Mouse (Mus musculus) neural tube, embryonic 12.5 days (tissue): ENCODE measurements around the gene Gm17655. TPM values are rescaled to one million over a fixed set of nuclear protein-coding genes. Genes with fewer than 3 reads are reported as not detected.

Experiments used
- ATAC-seq: fragments of 200-750 bp; cut with Nextera tagmentation; 2 replicates; pipeline ENCODE4 v1.8.0; 2017; ENCODE audit warnings: low read depth, mild to moderate bottlenecking, moderate TSS enrichment, moderate library complexity; ENCODE audit not compliant: low FRiP score
- H3K27ac ChIP-seq: fragments of 300-500 bp; sonication (generic); 2 replicates; pipeline ENCODE4 v1.5.1; 2016
- H3K27me3 ChIP-seq: fragments of 300-500 bp; sonication (generic); replicated peaks from 2 replicates; pipeline ENCODE4 v1.6.1; 2016; ENCODE audit warnings: mild to moderate bottlenecking
- H3K36me3 ChIP-seq: fragments of 300-500 bp; sonication (generic); 2 replicates; pipeline ENCODE4 v1.6.1; 2016; ENCODE audit warnings: mild to moderate bottlenecking
- H3K4me1 ChIP-seq: fragments of 300-500 bp; sonication (generic); 2 replicates; pipeline ENCODE4 v1.6.1; 2016
- H3K4me2 ChIP-seq: fragments of 300-500 bp; sonication (generic); replicated peaks from 2 replicates; pipeline ENCODE4 v1.6.1; 2016; ENCODE audit warnings: mild to moderate bottlenecking
- H3K4me3 ChIP-seq: fragments of 300-500 bp; sonication (generic); 2 replicates; pipeline ENCODE4 v1.5.1; 2016
- H3K9ac ChIP-seq: fragments of 300-500 bp; sonication (generic); 2 replicates; pipeline ENCODE4 v1.6.1; 2016; ENCODE audit warnings: mild to moderate bottlenecking
- H3K9me3 ChIP-seq: fragments of 300-500 bp; sonication (generic); 2 replicates; pipeline ENCODE4 v1.6.1; 2016; ENCODE audit warnings: mild to moderate bottlenecking
- WGBS: fragments of 180-500 bp; shearing (Covaris S2); methylation state at CpG from one replicate; pipeline ENCODE4 v1.1.7; 2016; 5-methylcytosine and 5-hydroxymethylcytosine counted together
- polyA plus RNA-seq: library from polyadenylated mRNA; unstranded; fragments of >200 nt; fragmentation: Nextera tagmentation; extraction: Ambion mirVana; gene quantifications from 2 replicates; pipeline ENCODE4 v1.2.1, GENCODE M21; 2016

The Gm17655 gene
- polyA plus RNA-seq, 1 experiment from 2014 or later: 5.2 TPM

GRCm38 (mm10) chr5:110101716-110102347 is 29.5 kb upstream of the Gm17655 start:
- ATAC-seq: peak; percentile 26

GRCm38 (mm10) chr5:110100921-110101631 is 28.8 kb upstream of the Gm17655 start:
- 0 out of 2 replicates have a peak overlapping the region, but pooled peaks have one; percentile 29 for H3K9ac ChIP-seq
- ATAC-seq: peak; percentile 32
- 1% methylated on average over 37 of the region's 37 CpGs for WGBS
- H3K27ac ChIP-seq: no peak overlapping the region
- H3K4me3 ChIP-seq: peak overlapping the region; percentile 23
- H3K36me3 ChIP-seq: peaks cover 34% of the 10 kb centered on the region
- peaks cover 5% of the 10 kb centered on the region; the same call in 1 of the 2 replicates for H3K27me3 ChIP-seq
- no peaks in the 10 kb centered on the region for H3K9me3 ChIP-seq
- H3K4me1 ChIP-seq: peaks cover 24% of the 10 kb centered on the region
- H3K4me2 ChIP-seq: peak overlapping the region; percentile 64

More at GRCm38 (mm10) chr5:110101716-110102347, 29.5 kb upstream of the Gm17655 start:
- Histone ChIP-seq H3K27ac (no peak overlapping the region), H3K4me2 (peak overlapping the region; percentile 64), H3K27me3 (peaks cover 5% of the 10 kb centered on the region; the same call in 1 of the 2 replicates), H3K4me1 (peaks cover 32% of the 10 kb centered on the region), H3K9me3 (no peaks in the 10 kb centered on the region), H3K36me3 (peaks cover 38% of the 10 kb centered on the region), H3K4me3 (peak overlapping the region; percentile 23), H3K9ac (0 out of 2 replicates have a peak overlapping the region, but pooled peaks have one; percentile 29)
- 24% methylated on average over 34 of the region's 34 CpGs for WGBS

- peaks cover 5% of the 10 kb centered on the region; the same call in 1 of the 2 replicates for H3K27me3 ChIP-seq
- H3K9ac ChIP-seq: no peak within 1 kb of the TSS
- 6% methylated on average over 25 of the region's 25 CpGs for WGBS
- no peak within 1 kb of the TSS for H3K27ac ChIP-seq
- peaks cover 21% of the 10 kb centered on the region for H3K4me1 ChIP-seq
- H3K4me2 ChIP-seq: peak within 1 kb of the TSS; percentile 64
- H3K36me3 ChIP-seq: peaks cover 22% of the 10 kb centered on the region
- no peaks in the 10 kb centered on the region for H3K9me3 ChIP-seq
- ATAC-seq: peak; percentile 6; the same call in 1 of the 2 replicates
- H3K4me3 ChIP-seq: peak within 1 kb of the TSS; percentile 23; the same call in 1 of the 2 replicates
These were observed 27.6 kb upstream of the Gm17655 start, which contains the start of gene Plcxd1 for GRCm38 (mm10) chr5:110099656-110100580. Gene Plcxd1 (plus strand): TSS chr5:110099969.

- Histone ChIP-seq H3K4me2 (no peak overlapping the region), H3K4me1 (peaks cover 21% of the 10 kb centered on the region), H3K36me3 (peaks cover 14% of the 10 kb centered on the region), H3K9ac (no peak overlapping the region), H3K4me3 (no peak overlapping the region), H3K27me3 (peaks cover 5% of the 10 kb centered on the region; the same call in 1 of the 2 replicates), H3K27ac (no peak overlapping the region), H3K9me3 (no peaks in the 10 kb centered on the region)
- 26% methylated on average over 1 of the region's 1 CpGs for WGBS
- ATAC-seq: no peak
These were observed 26.7 kb upstream of the Gm17655 start for GRCm38 (mm10) chr5:110098991-110099477.

- peak overlapping the region; percentile 66; the same call in 1 of the 2 replicates for H3K9ac ChIP-seq
- peak; percentile 43 for ATAC-seq
- no peak overlapping the region for H3K27ac ChIP-seq
- no peaks in the 10 kb centered on the region for H3K36me3 ChIP-seq
- no peaks in the 10 kb centered on the region for H3K4me1 ChIP-seq
- peak overlapping the region; percentile 77 for H3K4me2 ChIP-seq
- H3K9me3 ChIP-seq: no peaks in the 10 kb centered on the region
- WGBS: 10% methylated on average over 4 of the region's 4 CpGs
- H3K27me3 ChIP-seq: no peaks in the 10 kb centered on the region
- H3K4me3 ChIP-seq: peak overlapping the region; percentile 51
These were observed 22.5 kb upstream of the Gm17655 start for GRCm38 (mm10) chr5:110094847-110095213.

GRCm38 (mm10) chr5:110094030-110094846 is 21.9 kb upstream of the Gm17655 start, which contains the start of gene Gm35315:
Gene Gm35315 (minus strand): TSS chr5:110094420.
- 2% methylated on average over 25 of the region's 25 CpGs for WGBS

GRCm38 (mm10) chr5:110091546-110091945 is 19.2 kb upstream of the Gm17655 start:
- Histone ChIP-seq H3K4me2 (no peak overlapping the region), H3K27me3 (no peaks in the 10 kb centered on the region), H3K4me3 (no peak overlapping the region), H3K27ac (no peak overlapping the region), H3K36me3 (no peaks in the 10 kb centered on the region), H3K4me1 (no peaks in the 10 kb centered on the region), H3K9ac (no peak overlapping the region), H3K9me3 (no peaks in the 10 kb centered on the region)
- no peak for ATAC-seq
- WGBS: 87% methylated on average over 2 of the region's 2 CpGs

More at GRCm38 (mm10) chr5:110094030-110094846, 21.9 kb upstream of the Gm17655 start, which contains the start of gene Gm35315:
- Histone ChIP-seq H3K36me3 (no peaks in the 10 kb centered on the region), H3K4me2 (peak within 1 kb of the TSS; percentile 77), H3K27me3 (no peaks in the 10 kb centered on the region), H3K4me3 (peak within 1 kb of the TSS; percentile 51), H3K4me1 (no peaks in the 10 kb centered on the region), H3K9me3 (no peaks in the 10 kb centered on the region), H3K27ac (0 out of 2 replicates have a peak within 1 kb of the TSS, but pooled peaks have one; percentile 26), H3K9ac (peak within 1 kb of the TSS; percentile 66)
- peak; percentile 95 for ATAC-seq

GRCm38 (mm10) chr5:110086161-110086866 is 14.0 kb upstream of the Gm17655 start:
- 35% methylated on average over 14 of the region's 14 CpGs for WGBS
- H3K27ac ChIP-seq: no peak overlapping the region
- no peaks in the 10 kb centered on the region for H3K4me1 ChIP-seq
- no peak overlapping the region for H3K9ac ChIP-seq
- no peak for ATAC-seq
- no peaks in the 10 kb centered on the region for H3K36me3 ChIP-seq
- H3K9me3 ChIP-seq: no peaks in the 10 kb centered on the region; the same call in 1 of the 2 replicates
- H3K27me3 ChIP-seq: no peaks in the 10 kb centered on the region
- H3K4me2 ChIP-seq: no peak overlapping the region
- H3K4me3 ChIP-seq: no peak overlapping the region

GRCm38 (mm10) chr5:110082961-110083360 is 10.6 kb upstream of the Gm17655 start:
- H3K4me1 ChIP-seq: no peaks in the 10 kb centered on the region
- H3K4me2 ChIP-seq: no peak overlapping the region
- H3K4me3 ChIP-seq: no peak overlapping the region
- 82% methylated on average over 4 of the region's 4 CpGs for WGBS
- no peaks in the 10 kb centered on the region for H3K27me3 ChIP-seq
- no peak overlapping the region for H3K27ac ChIP-seq
- no peak overlapping the region for H3K9ac ChIP-seq
- H3K36me3 ChIP-seq: 0 out of 2 replicates have a peak, but pooled peaks cover 7% of the 10 kb centered on the region
- H3K9me3 ChIP-seq: peaks cover 16% of the 10 kb centered on the region
- ATAC-seq: no peak

- H3K4me3 ChIP-seq: peak overlapping the region; percentile 52
- H3K4me1 ChIP-seq: no peaks in the 10 kb centered on the region
- H3K9me3 ChIP-seq: no peaks in the 10 kb centered on the region
- H3K4me2 ChIP-seq: peak overlapping the region; percentile 60
- peak overlapping the region; percentile 46 for H3K9ac ChIP-seq
- no peaks in the 10 kb centered on the region for H3K36me3 ChIP-seq
- H3K27me3 ChIP-seq: no peaks in the 10 kb centered on the region
- no peak overlapping the region for H3K27ac ChIP-seq
- peak; percentile 98 for ATAC-seq
- 2% methylated on average over 19 of the region's 19 CpGs for WGBS
These were observed 14.5 kb downstream of the Gm17655 start for GRCm38 (mm10) chr5:110057637-110058408.
